Mouse (Mus musculus) neural tube, embryonic 10.5 days (tissue): ENCODE measurements around the gene Dph7.
"Not testable (repeated sequence)": the region's sequence is repeated elsewhere in the genome, so short reads cannot be mapped to it uniquely, and the experiment has no call there.

Source experiments
- DNase-seq: peaks from one replicate; pipeline ENCODE4 v3.0.0-alpha.2; 2017; ENCODE audit warnings: low spot score; ENCODE audit errors: extremely low spot score

Dph7 gene

DNA sequence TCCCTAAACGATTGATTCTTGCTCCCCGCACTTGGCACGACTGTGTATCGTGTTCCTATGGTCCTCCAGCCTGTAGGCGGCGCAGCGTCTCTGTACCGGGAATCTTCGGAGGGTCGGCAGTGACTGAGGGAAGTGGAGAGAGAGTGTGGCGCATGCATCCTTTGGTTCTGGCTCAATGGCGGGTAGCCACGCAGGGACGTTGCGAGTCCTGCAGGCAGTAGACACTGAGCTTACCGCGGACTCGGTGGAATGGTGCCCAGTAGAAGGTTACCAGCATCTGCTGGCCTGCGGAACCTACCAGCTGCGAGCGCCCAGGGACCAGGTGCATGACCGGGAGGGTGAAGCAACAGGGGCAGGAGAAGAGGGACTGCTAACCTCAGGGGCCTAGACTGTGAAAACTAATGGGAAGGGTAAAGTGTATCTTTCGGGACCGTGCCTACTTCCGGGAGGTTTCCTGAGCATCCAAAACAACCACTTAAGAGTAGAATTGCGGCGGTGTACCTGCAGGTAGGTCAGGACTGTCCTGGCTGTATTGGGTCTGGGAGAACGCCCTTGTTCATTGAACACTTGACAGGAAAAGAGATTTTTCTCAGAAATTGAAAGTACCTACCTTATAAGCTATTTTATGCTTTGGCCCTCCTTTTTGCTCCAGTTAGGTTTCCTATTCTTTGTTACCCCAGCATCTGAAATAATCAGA is at the start of gene Dph7:
Gene Dph7 (plus strand): TSS at position 97 of the 697 bp plus-strand sequence.
- peak; percentile 85 for DNase-seq

DNA sequence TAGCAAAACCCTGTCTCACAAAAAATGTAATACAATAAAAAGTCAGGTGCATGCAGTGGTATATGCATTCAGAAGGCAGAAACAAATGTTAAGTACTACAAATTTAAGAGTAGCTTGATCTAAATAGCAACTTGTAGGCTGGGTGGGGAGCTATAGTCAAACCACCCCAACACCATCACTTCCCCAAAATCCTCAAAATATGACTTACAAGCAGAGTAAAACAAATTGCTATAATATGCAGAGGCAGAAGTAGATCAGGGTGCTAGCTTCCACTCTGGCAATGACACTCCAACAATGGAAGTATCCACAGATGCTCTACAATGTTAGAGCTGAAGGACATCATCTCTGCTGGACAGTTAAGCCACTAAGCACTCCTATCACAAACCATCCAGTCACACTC is 49.6 kb upstream of the Dph7 start:
- no peak for DNase-seq

DNA sequence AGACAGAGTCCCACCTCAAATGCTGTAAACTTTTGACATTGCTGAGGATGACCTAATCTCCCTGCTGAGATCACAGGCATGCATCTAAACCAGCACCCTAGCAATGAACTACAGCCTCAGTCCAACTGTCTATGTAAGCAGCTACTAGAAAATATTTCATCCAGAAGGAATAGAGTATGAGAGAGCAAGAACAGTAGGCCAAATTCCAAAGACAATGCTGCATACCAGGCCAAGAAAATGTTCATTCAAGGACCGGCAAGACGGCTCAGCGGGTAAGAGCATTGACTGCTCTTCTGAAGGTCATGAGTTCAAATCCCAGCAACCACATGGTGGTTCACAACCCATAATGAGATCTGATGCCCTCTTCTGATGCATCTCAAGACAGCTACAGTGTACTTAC is 47.4 kb upstream of the Dph7 start:
- DNase-seq, result no peak

DNA sequence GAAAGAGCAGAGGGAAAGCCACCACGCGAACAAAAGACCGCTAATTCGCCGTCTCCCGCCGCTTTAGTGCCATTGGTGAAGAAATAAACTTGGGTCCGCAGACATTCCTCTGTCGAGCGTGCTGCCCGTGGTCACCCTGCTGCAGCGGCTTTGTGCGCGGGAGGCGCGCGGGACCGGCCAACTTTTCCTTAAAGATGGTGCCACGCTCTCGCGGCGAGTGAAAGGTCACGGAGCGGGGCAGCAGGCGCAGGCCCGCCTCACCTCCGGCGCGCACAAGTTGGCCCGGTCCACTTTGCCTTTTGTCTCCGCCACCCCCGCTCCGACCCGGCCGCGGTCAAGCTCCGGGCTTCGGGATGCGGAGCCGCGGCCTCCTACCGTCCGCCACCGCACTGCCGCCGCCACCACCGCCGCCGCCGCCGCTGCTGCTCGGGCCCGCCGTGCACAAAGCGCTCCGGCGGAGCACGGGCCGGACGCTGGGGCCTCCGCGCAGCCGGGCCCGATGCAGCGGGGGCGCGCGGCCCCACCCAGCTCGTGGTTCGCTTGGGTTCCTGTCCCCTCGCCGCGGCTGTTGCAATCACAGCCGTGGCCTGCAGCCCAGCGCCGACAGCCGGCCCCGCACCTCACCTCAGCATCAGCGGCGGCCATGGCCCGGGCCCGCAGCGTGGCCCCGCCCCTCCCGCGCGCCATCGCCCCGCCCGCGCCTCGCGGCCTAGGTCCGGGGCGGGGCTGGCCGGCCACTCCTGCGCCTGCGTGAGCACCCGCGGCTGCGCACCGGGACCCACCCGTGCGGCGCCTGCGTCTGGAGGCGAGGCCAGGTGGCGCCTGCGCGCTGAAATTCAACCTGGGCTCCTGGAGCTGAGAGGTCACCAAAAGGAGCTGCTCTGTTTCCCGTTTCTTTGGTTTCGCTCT is 43.0 kb upstream of the Dph7 start, which contains the start of gene Ehmt1:
Gene Ehmt1 (minus strand): TSS at position 685 of the 909 bp plus-strand sequence.
- DNase-seq, result peak; percentile 92

DNA sequence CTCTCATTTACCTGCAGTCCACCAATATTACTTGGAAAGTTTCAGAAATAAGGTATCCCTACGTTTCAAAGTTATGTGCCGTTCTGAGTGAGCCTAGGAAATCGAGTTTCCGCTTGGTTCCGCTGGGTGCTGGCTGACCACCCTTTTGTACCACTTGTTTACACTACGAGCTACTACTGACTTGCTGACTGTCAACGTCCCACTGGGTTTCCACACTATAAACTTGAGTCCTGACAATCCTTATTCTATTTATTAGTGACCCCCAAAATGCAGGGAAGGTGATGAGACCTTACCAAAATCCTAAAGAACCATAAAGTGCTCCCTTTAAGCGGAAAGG is 42.4 kb upstream of the Dph7 start:
- no peak for DNase-seq

DNA sequence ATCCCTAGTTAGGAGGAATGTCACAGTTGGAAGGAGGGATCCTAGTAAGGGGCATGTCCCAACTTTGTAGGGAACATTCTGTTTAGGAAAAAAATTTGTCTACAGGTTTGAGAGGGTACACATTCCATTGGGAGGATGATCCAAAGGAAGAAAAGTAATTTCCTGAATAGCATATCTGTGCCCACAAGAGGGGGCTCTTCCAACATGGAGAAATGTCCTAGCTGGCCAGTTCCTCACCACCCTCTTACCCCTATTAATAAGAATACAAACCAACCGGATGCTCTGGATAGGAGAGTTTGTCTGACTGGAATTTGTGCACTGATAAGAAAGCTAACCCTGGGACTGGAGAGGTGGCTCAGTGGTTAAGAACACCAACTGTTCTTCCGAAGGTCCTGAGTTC is 38.6 kb upstream of the Dph7 start:
- DNase-seq, result no peak

DNA sequence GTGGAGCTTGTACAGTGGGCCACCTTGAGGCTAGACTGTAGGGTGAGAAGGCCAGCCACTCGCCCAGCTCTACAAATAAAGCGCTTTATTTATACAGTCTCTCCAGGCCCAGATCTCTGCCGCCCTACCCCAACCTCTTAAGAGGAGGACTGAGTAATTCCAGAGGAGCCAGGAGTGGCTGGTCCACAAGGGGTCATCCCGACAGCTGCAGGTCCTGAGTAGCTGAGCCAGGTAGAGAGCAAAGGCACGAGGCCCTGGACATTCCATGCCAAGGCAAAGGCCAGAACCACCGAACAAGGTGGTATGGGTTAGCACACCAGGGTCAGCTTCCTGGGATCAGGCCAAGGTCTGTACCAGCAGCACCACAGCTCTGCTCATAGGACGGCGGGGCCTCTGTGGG is 36.9 kb upstream of the Dph7 start:
- DNase-seq, result no peak

DNA sequence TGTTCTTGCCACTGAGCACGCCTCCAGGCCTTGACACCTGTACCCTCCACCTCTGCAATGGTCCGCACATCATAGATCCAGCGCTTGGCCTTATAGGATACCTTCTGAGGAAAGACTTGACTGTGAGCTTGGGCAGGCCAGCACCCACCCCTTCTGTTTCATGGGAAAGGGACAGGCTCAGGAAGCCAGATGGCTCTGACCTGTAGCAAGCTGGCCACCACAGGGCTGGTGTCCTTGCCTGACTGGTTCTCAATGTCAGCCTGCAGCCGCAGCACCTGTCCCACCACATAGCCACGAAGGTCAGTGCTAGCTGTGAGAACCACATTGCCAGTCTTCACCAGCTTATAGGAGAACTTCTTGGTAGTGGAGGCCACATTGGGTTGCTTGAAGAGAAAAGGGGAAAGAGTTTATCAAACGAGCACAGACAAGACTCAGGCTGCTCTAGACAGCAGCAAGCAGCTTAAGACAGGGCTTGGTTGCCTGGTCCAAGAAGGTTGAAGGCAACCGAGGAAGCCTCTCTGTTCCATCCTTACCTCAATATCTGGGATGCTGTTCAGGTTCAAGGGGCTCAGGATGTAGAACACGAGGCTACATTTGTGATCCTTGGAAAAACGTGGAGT is 35.7 kb upstream of the Dph7 start:
- no peak for DNase-seq

DNA sequence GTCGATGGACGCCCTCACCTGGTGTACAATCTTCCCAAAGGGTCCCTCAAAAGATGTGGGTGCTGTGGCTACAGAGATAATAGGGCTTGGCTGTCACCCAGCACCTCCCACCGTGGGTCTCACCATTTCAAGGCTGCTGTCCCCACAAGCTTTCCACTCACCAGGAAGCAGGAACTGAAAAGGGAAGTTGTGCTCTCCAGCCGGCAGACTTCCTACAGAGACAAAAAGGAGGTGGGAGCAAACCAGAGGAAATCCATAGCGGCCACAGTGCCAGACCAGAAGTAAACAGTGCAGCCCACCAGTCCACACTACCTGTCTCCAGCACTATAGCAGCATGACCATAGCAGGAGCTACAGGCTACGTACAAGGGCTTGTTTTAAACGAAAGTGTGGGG is 35.2 kb upstream of the Dph7 start:
- DNase-seq, result no peak

DNA sequence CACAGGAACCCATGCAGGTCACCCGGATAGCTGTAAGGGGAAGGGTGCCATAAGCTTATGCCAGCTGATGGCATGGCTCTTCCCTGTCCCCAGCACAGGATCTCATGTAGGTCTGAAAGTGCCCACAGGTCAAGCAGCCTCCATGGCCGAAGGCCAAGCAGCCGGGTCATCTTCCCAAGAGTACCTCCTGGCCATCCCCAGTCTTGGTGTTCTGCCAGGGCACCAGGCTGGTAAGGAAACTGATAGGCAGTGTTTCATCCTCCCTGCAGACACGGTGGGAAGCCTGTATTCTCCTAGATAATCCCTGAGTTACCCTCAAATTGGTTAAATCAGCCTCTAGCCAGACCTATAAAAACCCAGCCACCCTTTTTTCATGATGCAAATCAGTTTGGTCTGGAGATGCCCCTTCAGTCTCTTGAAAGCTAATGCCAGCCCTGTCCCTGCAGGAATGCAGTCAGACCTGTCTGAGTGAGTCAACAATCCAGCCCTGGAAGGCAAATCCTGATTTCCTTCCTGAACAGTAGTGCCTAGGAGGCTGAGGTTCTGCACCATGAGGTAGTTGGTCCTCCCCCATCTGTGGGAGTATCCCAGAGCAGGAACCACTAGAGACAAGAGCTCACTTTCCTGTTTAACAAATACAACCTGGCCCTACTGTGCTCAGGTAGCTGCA is 34.3 kb upstream of the Dph7 start:
- no peak for DNase-seq

DNA sequence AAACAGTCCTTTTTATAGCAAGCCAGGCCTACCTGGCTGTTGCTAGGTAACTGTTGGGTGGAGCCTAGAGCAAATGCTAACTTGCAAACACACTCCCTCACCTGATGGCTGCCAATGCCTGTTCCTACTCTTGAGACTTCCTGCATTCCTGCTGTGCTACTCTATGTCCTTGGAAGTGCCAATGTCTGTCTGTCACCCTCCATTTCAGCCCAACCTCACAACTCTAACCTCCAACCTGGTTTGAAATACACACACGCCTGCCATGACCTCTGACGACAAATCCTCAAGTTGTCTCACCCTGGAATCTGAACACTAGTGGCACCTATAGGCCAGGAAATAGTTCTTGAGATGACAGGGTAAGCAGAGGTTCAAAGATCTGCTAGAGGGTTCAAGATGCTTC is 33.1 kb upstream of the Dph7 start:
- DNase-seq, result no peak

DNA sequence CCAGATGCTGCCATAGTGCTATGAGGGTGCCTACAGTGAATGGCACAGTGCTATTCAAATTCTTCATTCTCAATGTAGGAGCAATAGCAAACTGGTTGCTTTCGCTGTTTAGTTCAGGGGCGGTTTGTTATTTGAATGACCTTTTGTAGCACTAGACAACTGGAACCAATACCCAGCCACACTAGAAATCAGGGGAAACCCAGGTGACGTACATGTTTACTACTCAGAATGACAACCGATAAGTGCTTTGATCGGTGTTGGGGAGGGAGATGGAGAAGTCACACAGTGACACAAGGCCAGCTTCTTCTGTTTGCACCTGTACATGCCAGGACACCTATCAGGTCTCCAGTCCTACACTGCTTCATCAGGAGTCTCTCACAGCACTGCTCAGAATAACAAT is 32.6 kb upstream of the Dph7 start:
- no peak for DNase-seq

DNA sequence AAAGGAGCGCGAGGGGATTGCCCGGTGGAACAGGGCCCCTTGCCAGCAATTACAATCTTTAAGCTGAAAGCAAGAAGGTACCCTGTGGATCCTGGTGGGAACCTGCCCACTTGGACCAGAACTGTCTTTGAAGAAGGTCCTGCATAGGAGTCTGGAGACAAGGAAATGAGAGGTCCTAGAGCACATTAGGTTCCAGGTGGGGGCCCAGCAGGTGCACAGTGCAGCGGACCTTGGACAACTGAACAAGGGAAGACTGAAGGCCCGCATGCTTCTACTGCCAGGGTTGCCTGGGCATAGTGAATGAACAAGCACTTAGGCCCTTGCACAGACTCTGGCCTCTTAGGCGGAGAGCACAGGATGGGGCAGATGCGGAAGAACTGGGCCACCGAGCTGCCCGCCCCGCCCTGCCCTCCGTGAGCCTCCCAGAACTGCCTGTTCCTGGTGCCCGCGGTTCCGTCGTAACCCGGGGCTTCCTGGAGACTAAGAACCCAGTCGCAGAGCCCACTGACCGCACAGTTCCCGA is 27.7 kb upstream of the Dph7 start:
- DNase-seq, result no peak

DNA sequence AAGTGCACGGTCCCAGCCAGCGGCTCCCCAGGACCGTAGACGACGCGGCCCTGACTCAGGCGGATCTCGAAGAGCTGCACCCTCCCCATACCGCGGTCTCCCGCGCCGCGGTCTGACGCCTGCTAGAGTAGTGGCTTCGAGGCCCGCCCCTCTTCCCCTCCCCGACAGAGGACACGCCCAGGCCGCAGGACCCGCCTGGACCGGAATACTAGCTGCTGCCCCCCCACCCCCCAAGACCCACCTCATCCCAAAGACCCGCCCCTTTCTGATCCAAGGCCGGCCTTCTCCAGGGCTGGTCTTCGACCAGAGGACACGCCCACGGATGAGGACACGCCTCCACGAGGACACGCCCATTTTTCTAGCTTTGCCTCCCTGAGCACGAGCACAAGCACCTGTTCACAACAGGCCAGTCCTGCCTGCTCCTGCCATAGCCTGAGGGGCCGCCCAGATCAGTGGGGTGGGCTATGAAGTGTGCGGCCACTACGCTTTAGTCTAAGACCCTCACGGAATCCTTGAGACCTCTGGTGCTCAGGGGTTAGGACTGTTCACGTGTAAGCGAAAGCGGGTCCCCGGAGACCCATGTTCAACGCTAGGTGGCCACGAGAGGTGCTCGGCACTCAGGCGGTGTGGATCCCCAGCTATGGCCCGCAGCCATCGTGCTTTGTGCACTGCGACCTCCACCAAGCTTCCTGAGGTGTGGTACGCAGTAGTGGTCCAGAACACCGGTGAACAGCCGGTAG is 27.0 kb upstream of the Dph7 start, which contains the start of gene Arrdc1:
Gene Arrdc1 (minus strand): TSS at position 196 of the 740 bp plus-strand sequence.
- DNase-seq, result peak; percentile 90

DNA sequence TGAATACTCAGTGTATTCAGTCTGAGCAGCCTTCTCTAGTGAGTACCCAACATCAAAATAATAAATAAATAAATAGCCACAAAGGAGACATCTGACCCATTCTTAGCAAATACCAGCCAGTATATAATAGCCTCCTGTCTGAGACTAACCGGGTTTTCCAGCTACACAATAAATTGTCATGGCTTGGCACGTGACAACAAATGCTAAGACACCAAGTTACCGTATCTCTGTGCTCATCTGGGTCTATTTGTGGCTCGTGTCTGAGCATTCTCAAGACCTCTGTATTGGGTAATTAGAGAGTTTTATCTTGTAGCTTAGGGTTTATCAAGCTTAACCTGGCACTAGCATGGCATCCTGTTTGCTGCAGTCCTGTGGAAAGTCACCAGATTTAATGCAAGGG is 20.1 kb upstream of the Dph7 start:
- DNase-seq, result no peak

DNA sequence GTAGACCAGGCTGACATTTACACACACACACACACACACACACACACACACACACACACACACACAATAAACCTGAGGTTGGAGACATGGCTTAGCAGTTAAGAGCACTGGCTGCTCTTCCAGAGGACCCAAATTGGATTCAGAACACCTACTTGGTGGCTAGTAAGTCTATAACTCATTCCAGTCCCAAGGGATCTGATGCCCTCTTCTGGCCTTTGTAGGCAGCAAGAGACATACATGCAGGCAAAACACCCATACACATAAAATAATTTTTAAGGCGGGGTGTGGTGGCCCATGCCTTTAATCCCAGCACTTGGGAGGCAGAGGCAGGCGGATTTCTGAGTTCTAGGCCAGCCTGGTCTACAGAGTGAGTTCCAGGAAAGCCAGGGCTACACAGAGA is 17.9 kb upstream of the Dph7 start:
- not testable (repeated sequence) for DNase-seq

DNA sequence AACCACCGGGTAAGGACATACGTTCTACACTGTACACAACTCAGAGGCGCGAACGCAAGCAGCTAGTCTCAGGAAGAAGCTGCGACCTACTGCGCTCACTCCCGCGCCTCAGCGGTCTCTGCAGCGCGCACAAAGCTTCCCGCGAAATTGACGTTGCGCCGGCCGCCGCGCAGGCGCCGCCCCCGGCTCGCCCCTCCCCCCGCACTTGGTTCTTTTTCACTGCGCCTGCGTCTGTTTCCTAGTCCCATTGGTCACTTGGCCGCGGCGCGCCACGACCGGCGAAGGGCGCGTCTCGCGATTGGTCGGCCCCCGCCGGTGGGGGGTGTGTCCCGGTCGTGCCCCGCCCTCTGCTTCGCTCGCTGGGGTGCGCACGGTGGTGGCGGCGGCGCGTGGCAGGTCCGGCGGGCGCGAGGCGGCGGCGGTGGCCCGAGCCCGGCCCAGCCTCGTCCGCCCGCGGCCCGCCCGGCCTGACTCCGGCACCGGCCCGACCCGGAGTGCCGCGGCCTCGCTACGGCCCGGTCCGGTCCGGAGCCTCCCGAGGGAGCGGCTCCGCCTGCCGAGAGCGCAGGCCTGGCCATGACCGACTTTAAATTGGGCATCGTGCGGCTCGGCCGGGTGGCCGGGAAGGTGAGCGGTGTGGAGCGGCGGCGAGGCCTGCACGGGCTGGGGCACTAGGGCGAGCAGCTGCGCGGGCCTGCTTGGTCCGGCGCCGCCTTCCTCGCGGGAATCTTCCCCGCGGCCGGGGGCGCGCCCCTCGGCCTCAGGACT is 12.6 kb upstream of the Dph7 start, which contains the start of gene Zmynd19:
Gene Zmynd19 (plus strand): TSS at position 372 of the 768 bp plus-strand sequence.
- peak; percentile 98 for DNase-seq

DNA sequence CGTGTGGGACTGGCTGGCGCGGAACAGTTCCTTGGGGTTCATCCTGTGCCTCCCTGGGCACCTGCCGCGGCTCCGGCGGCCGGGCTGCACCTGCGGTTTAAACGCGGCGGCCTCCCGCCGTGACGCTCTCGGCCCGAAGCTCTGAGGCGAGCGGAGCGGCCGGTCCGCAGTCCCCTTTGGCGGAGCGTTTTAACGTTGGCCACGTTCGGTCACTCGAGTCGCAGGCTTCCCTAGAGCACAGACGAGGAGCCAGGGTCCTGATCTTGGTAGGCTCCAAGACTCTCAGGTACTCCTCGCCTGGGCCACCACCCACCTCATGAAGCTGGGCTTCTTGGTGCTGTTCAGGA is 12.0 kb upstream of the Dph7 start:
- peak; percentile 40 for DNase-seq

DNA sequence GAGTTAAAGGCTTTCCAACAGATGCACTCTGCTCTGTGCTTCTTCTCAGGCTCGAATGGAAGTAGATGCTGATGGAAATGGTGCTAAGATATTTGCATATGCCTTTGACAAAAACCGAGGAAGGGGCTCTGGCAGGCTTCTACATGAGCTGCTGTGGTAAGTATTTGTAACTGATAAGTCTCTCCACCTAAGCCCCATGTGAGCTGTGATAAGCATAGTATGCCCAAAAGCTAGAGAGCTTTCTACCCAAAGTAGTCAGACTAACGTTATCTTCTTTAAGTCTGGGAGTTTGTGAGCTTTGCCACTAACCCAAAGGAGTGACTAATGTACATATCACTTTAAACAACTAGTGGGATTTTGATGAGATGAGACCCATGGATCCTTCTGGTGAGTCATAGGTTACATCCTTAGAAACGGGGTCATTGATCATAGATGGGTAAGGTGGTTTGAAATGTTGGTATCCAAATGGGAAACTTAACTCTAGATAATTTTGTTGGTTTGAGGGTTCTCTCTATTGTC is 9.6 kb upstream of the Dph7 start:
- DNase-seq, result no peak

DNA sequence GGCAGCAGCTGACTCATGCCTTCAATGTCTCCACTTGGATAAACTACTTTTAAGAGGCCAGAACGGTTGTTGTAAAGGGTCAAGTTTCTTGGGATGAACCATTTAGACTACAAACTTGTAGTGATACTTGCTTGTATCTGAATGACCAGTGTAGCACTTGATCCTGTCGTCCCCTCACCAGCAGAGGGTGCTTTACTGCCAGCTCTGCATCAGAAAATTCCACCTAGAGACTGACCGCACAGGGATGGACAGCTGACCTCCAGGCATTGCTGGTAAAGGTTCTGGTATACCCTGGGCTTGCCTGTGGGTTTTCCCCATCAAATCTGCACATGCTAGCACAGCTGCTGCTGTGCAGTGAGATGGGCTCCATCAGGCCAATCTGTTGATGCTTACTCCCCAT is 1.3 kb upstream of the Dph7 start:
- DNase-seq, result peak; percentile 40
